Mouse (Mus musculus) erythroblast, embryonic 14.5 days (primary cell): ENCODE results near the gene Dlgap1.

Experiments used
- GATA1 ChIP-seq: IDR thresholded peaks from 2 replicates; pipeline ENCODE4 v1.6.1; 2012; ENCODE audit warnings: low read length, inconsistent platforms, mixed read lengths
- TAL1 ChIP-seq: IDR thresholded peaks from 3 replicates; pipeline ENCODE4 v1.6.1; 2012; ENCODE audit warnings: low read length, inconsistent platforms, mixed read lengths

DNA sequence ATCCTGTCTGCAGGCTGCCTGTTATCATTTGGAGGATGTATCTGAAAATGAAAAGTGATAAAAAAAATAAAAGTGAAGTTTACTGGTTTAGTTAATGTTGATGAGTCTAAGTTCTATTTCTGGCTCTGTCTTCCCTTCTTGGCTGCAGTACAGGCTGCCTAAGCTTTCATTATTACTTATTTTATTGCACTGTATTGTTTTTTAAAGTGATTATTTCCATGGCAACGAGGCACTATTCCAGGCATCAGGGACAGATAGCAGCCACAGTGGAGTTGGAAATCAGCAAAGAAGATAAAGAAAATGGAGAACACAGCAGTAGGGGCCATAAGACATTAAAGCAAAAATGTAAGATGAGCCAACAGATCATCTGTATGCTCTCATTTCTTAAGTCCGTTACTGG, 66.0 kb downstream of the Dlgap1 start:
- TF ChIP-seq TAL1 (no peak), GATA1 (no peak)
